ENCODE assay signal across 1 mouse cellular context in genomic region chr13:100731462-100732046, GRCm38 (mm10).
A peak's percentile ranks its signal among the peaks of the same experiment; 100 is the strongest.
TF ChIP-seq lines count a peak whose summit lies in the region.

No protein-coding gene starts in this region.

TF ChIP-seq in CH12.LX, 34 proteins besides CTCF, POLR2A, EP300 and RAD21:
- TF ChIP-seq ZNF384 (IDR thresholded peaks at IDR 0.05; ENCODE audit: low read depth, low read length) (peak; percentile 23; the same call in 1 of the 2 replicates), TBP (conservative IDR thresholded peaks at IDR 0.05; ENCODE audit: low read depth, low read length) (peak; percentile 96), IRF4 (IDR thresholded peaks at IDR 0.05; ENCODE audit: low read depth, low read length) (peak; percentile 81), JUN (IDR thresholded peaks at IDR 0.05; ENCODE audit: insufficient read depth, low read depth, low read length) (peak; percentile 45), SIN3A (IDR thresholded peaks at IDR 0.05; ENCODE audit: low read length) (peak; percentile 58; the same call in 1 of the 2 replicates), MXI1 (IDR thresholded peaks at IDR 0.05; ENCODE audit: low read depth, low read length) (peak; percentile 47; the same call in 1 of the 2 replicates), MYC (IDR thresholded peaks at IDR 0.05; ENCODE audit: low read depth, low read length) (peak; percentile 75), JUND (conservative IDR thresholded peaks at IDR 0.05; ENCODE audit: low read depth, low read length) (peak; percentile 89)
